Mouse (Mus musculus): ENCODE data around the gene Gpank1. TPM values are rescaled to one million over a fixed set of nuclear protein-coding genes. Genes with fewer than 3 reads are reported as not detected.

Gene Gpank1
- polyA plus RNA-seq, 1 experiment from 2014 or later: 13.2 TPM

GRCm38 (mm10) chr17:35090166-35090932 is 30.9 kb upstream of the Gpank1 start:
- Histone ChIP-seq H3K36me3 (ENCODE audit: inconsistent target) (peaks cover 27% of the 10 kb centered on the region), H3K4me3 (ENCODE audit: inconsistent target) (peak overlapping the region; percentile 68), H3K27ac (no peak overlapping the region), H3K79me2 (ENCODE audit: inconsistent target) (peaks cover 13% of the 10 kb centered on the region; the same call in 1 of the 2 replicates)
- WGBS (ENCODE audit: missing documents): 74% methylated on average over 8 of the region's 8 CpGs

GRCm38 (mm10) chr17:35092403-35093198 is 28.7 kb upstream of the Gpank1 start:
- WGBS (ENCODE audit: missing documents): 92% methylated on average over 14 of the region's 14 CpGs
- H3K79me2 ChIP-seq (ENCODE audit: inconsistent target): peaks cover 13% of the 10 kb centered on the region; the same call in 1 of the 2 replicates
- peaks cover 45% of the 10 kb centered on the region for H3K36me3 ChIP-seq (ENCODE audit: inconsistent target)
- H3K4me3 ChIP-seq (ENCODE audit: inconsistent target): no peak overlapping the region
- no peak overlapping the region for H3K27ac ChIP-seq

GRCm38 (mm10) chr17:35094475-35095365 is 26.5 kb upstream of the Gpank1 start:
- Histone ChIP-seq H3K4me3 (ENCODE audit: inconsistent target) (no peak overlapping the region), H3K27ac (no peak overlapping the region), H3K36me3 (ENCODE audit: inconsistent target) (peaks cover 65% of the 10 kb centered on the region), H3K79me2 (ENCODE audit: inconsistent target) (peaks cover 11% of the 10 kb centered on the region; the same call in 1 of the 2 replicates)
- 83% methylated on average over 15 of the region's 15 CpGs for WGBS (ENCODE audit: missing documents)

GRCm38 (mm10) chr17:35096597-35096996 is 24.7 kb upstream of the Gpank1 start:
- Histone ChIP-seq H3K36me3 (ENCODE audit: inconsistent target) (peaks cover 78% of the 10 kb centered on the region), H3K4me3 (ENCODE audit: inconsistent target) (no peak overlapping the region), H3K27ac (no peak overlapping the region), H3K79me2 (ENCODE audit: inconsistent target) (no peaks in the 10 kb centered on the region)
- 96% methylated on average over 12 of the region's 12 CpGs for WGBS (ENCODE audit: missing documents)

- no peak overlapping the region for H3K4me3 ChIP-seq (ENCODE audit: inconsistent target)
- no peak overlapping the region for H3K27ac ChIP-seq
- peaks cover 80% of the 10 kb centered on the region for H3K36me3 ChIP-seq (ENCODE audit: inconsistent target)
- no peaks in the 10 kb centered on the region for H3K79me2 ChIP-seq (ENCODE audit: inconsistent target)
- WGBS (ENCODE audit: missing documents): 95% methylated on average over 12 of the region's 12 CpGs
Observed at GRCm38 (mm10) chr17:35097164-35097655, 24.0 kb upstream of the Gpank1 start.

GRCm38 (mm10) chr17:35100196-35100765 is 21.0 kb upstream of the Gpank1 start:
- Histone ChIP-seq H3K4me3 (ENCODE audit: inconsistent target) (no peak overlapping the region), H3K79me2 (ENCODE audit: inconsistent target) (no peaks in the 10 kb centered on the region), H3K27ac (no peak overlapping the region), H3K36me3 (ENCODE audit: inconsistent target) (peaks cover 72% of the 10 kb centered on the region)
- WGBS (ENCODE audit: missing documents): 93% methylated on average over 10 of the region's 10 CpGs

GRCm38 (mm10) chr17:35101161-35101560 is 20.1 kb upstream of the Gpank1 start:
- WGBS (ENCODE audit: missing documents): 93% methylated on average over 10 of the region's 11 CpGs
- Histone ChIP-seq H3K79me2 (ENCODE audit: inconsistent target) (no peaks in the 10 kb centered on the region), H3K27ac (no peak overlapping the region), H3K4me3 (ENCODE audit: inconsistent target) (no peak overlapping the region), H3K36me3 (ENCODE audit: inconsistent target) (peaks cover 69% of the 10 kb centered on the region)

GRCm38 (mm10) chr17:35102299-35102698 is 19.0 kb upstream of the Gpank1 start:
- no peak overlapping the region for H3K4me3 ChIP-seq (ENCODE audit: inconsistent target)
- WGBS (ENCODE audit: missing documents): 90% methylated on average over 8 of the region's 8 CpGs
- H3K27ac ChIP-seq: no peak overlapping the region
- H3K36me3 ChIP-seq (ENCODE audit: inconsistent target): peaks cover 57% of the 10 kb centered on the region
- H3K79me2 ChIP-seq (ENCODE audit: inconsistent target): no peaks in the 10 kb centered on the region

GRCm38 (mm10) chr17:35103221-35103690 is 18.0 kb upstream of the Gpank1 start:
- no peak overlapping the region for H3K27ac ChIP-seq
- H3K4me3 ChIP-seq (ENCODE audit: inconsistent target): no peak overlapping the region
- H3K79me2 ChIP-seq (ENCODE audit: inconsistent target): no peaks in the 10 kb centered on the region
- 65% methylated on average over 6 of the region's 6 CpGs for whole genome bisulfite sequencing (ENCODE audit: missing documents)
- H3K36me3 ChIP-seq (ENCODE audit: inconsistent target): peaks cover 48% of the 10 kb centered on the region

- WGBS (ENCODE audit: missing documents): 100% methylated on average over 7 of the region's 7 CpGs
- Histone ChIP-seq H3K36me3 (ENCODE audit: inconsistent target) (peaks cover 41% of the 10 kb centered on the region), H3K4me3 (ENCODE audit: inconsistent target) (no peak overlapping the region), H3K27ac (no peak overlapping the region), H3K79me2 (ENCODE audit: inconsistent target) (no peaks in the 10 kb centered on the region)
Observed at GRCm38 (mm10) chr17:35104079-35104478, 17.2 kb upstream of the Gpank1 start.

- H3K79me2 ChIP-seq (ENCODE audit: inconsistent target): no peaks in the 10 kb centered on the region
- H3K36me3 ChIP-seq (ENCODE audit: inconsistent target): peaks cover 34% of the 10 kb centered on the region
- WGBS (ENCODE audit: missing documents): 89% methylated on average over 5 of the region's 6 CpGs
- H3K4me3 ChIP-seq (ENCODE audit: inconsistent target): no peak overlapping the region
- H3K27ac ChIP-seq: no peak overlapping the region
Observed at GRCm38 (mm10) chr17:35104754-35105153, 16.5 kb upstream of the Gpank1 start.

GRCm38 (mm10) chr17:35105740-35106389 is 15.4 kb upstream of the Gpank1 start:
- no peaks in the 10 kb centered on the region for H3K79me2 ChIP-seq (ENCODE audit: inconsistent target)
- peaks cover 26% of the 10 kb centered on the region for H3K36me3 ChIP-seq (ENCODE audit: inconsistent target)
- H3K27ac ChIP-seq: no peak overlapping the region
- H3K4me3 ChIP-seq (ENCODE audit: inconsistent target): no peak overlapping the region
- WGBS (ENCODE audit: missing documents): 39% methylated on average over 13 of the region's 13 CpGs

GRCm38 (mm10) chr17:35106522-35106921 is 14.7 kb upstream of the Gpank1 start:
- H3K4me3 ChIP-seq (ENCODE audit: inconsistent target): no peak overlapping the region
- peaks cover 19% of the 10 kb centered on the region for H3K36me3 ChIP-seq (ENCODE audit: inconsistent target)
- H3K79me2 ChIP-seq (ENCODE audit: inconsistent target): no peaks in the 10 kb centered on the region
- H3K27ac ChIP-seq: no peak overlapping the region
- 96% methylated on average over 3 of the region's 3 CpGs for WGBS (ENCODE audit: missing documents)

Data from macrophage (primary cell).